Mouse (Mus musculus): ENCODE measurements around the gene Srr. TPM values are rescaled to one million over a fixed set of nuclear protein-coding genes. Genes with fewer than 3 reads are reported as not detected.
A peak's percentile ranks its signal among the peaks of the same experiment; 100 is the strongest.

Srr gene
- polyA plus RNA-seq, 1 experiment, result 0.08 TPM

- Histone ChIP-seq H3K36me3 (ENCODE audit: control insufficient read depth) (peaks cover 24% of the 10 kb centered on the region), H3K27me3 (ENCODE audit: control insufficient read depth) (no peaks in the 10 kb centered on the region), H3K9me3 (ENCODE audit: control insufficient read depth, low read length) (no peaks in the 10 kb centered on the region), H3K4me3 (replicated peaks) (no peak overlapping the region), H3K4me1 (ENCODE audit: control insufficient read depth) (peaks cover 5% of the 10 kb centered on the region)
- no peak for TF ChIP-seq TAL1 (IDR thresholded peaks at IDR 0.05; ENCODE audit: low read length)
- TF ChIP-seq GATA1 (IDR thresholded peaks at IDR 0.05; ENCODE audit: low read length), result no peak
These were observed 31.9 kb upstream of the Srr start for GRCm38 (mm10) chr11:74957600-74957999.

- H3K36me3 ChIP-seq (ENCODE audit: control insufficient read depth), result peaks cover 27% of the 10 kb centered on the region
- H3K9me3 ChIP-seq (ENCODE audit: control insufficient read depth, low read length), result no peaks in the 10 kb centered on the region
- TF ChIP-seq GATA1 (IDR thresholded peaks at IDR 0.05; ENCODE audit: low read length) (no peak), TAL1 (IDR thresholded peaks at IDR 0.05; ENCODE audit: low read length) (no peak)
- H3K27me3 ChIP-seq (ENCODE audit: control insufficient read depth), result no peaks in the 10 kb centered on the region
- no peak overlapping the region for H3K4me3 ChIP-seq (replicated peaks)
- peaks cover 5% of the 10 kb centered on the region for H3K4me1 ChIP-seq (ENCODE audit: control insufficient read depth)
These were observed 30.3 kb upstream of the Srr start for GRCm38 (mm10) chr11:74956006-74956405.

- TF ChIP-seq TAL1 (IDR thresholded peaks at IDR 0.05; ENCODE audit: low read length) (no peak), GATA1 (IDR thresholded peaks at IDR 0.05; ENCODE audit: low read length) (no peak)
- Histone ChIP-seq H3K27me3 (ENCODE audit: control insufficient read depth) (no peaks in the 10 kb centered on the region), H3K9me3 (ENCODE audit: control insufficient read depth, low read length) (no peaks in the 10 kb centered on the region), H3K4me3 (replicated peaks) (no peak overlapping the region), H3K36me3 (ENCODE audit: control insufficient read depth) (peaks cover 31% of the 10 kb centered on the region), H3K4me1 (ENCODE audit: control insufficient read depth) (peaks cover 5% of the 10 kb centered on the region)
These were observed 29.2 kb upstream of the Srr start for GRCm38 (mm10) chr11:74954901-74955300.

GRCm38 (mm10) chr11:74946348-74946747 lies 20.6 kb upstream of the Srr start:
- no peaks in the 10 kb centered on the region for H3K9me3 ChIP-seq (ENCODE audit: control insufficient read depth, low read length)
- no peaks in the 10 kb centered on the region for H3K27me3 ChIP-seq (ENCODE audit: control insufficient read depth)
- peaks cover 56% of the 10 kb centered on the region for H3K36me3 ChIP-seq (ENCODE audit: control insufficient read depth)
- H3K4me1 ChIP-seq (ENCODE audit: control insufficient read depth), result no peaks in the 10 kb centered on the region
- TF ChIP-seq TAL1 (IDR thresholded peaks at IDR 0.05; ENCODE audit: low read length) (no peak), GATA1 (IDR thresholded peaks at IDR 0.05; ENCODE audit: low read length) (no peak)
- no peak overlapping the region for H3K4me3 ChIP-seq (replicated peaks)

GRCm38 (mm10) chr11:74930391-74930790 lies 4.6 kb upstream of the Srr start:
- Histone ChIP-seq H3K4me1 (ENCODE audit: control insufficient read depth) (peaks cover 31% of the 10 kb centered on the region), H3K27me3 (ENCODE audit: control insufficient read depth) (no peaks in the 10 kb centered on the region), H3K4me3 (replicated peaks) (no peak overlapping the region), H3K9me3 (ENCODE audit: control insufficient read depth, low read length) (no peaks in the 10 kb centered on the region), H3K36me3 (ENCODE audit: control insufficient read depth) (peaks cover 59% of the 10 kb centered on the region)
- no peak for TF ChIP-seq TAL1 (IDR thresholded peaks at IDR 0.05; ENCODE audit: low read length)
- TF ChIP-seq GATA1 (IDR thresholded peaks at IDR 0.05; ENCODE audit: low read length), result no peak

GRCm38 (mm10) chr11:74929111-74929510 lies 3.4 kb upstream of the Srr start:
- H3K4me3 ChIP-seq (replicated peaks), result no peak overlapping the region
- no peaks in the 10 kb centered on the region for H3K9me3 ChIP-seq (ENCODE audit: control insufficient read depth, low read length)
- TF ChIP-seq GATA1 (IDR thresholded peaks at IDR 0.05; ENCODE audit: low read length), result no peak
- TF ChIP-seq TAL1 (IDR thresholded peaks at IDR 0.05; ENCODE audit: low read length), result no peak
- H3K36me3 ChIP-seq (ENCODE audit: control insufficient read depth), result peaks cover 46% of the 10 kb centered on the region
- peaks cover 41% of the 10 kb centered on the region for H3K4me1 ChIP-seq (ENCODE audit: control insufficient read depth)
- no peaks in the 10 kb centered on the region for H3K27me3 ChIP-seq (ENCODE audit: control insufficient read depth)

- Histone ChIP-seq H3K4me3 (replicated peaks) (peak overlapping the region; percentile 97), H3K36me3 (ENCODE audit: control insufficient read depth) (peaks cover 28% of the 10 kb centered on the region), H3K27me3 (ENCODE audit: control insufficient read depth) (no peaks in the 10 kb centered on the region), H3K9me3 (ENCODE audit: control insufficient read depth, low read length) (no peaks in the 10 kb centered on the region), H3K4me1 (ENCODE audit: control insufficient read depth) (peaks cover 45% of the 10 kb centered on the region)
- TF ChIP-seq TAL1 (IDR thresholded peaks at IDR 0.05; ENCODE audit: low read length) (no peak), GATA1 (IDR thresholded peaks at IDR 0.05; ENCODE audit: low read length) (no peak)
These were observed 1.5 kb upstream of the Srr start for GRCm38 (mm10) chr11:74927236-74927725.

GRCm38 (mm10) chr11:74926388-74927005 lies 749 bp upstream of the Srr start:
- no peaks in the 10 kb centered on the region for H3K9me3 ChIP-seq (ENCODE audit: control insufficient read depth, low read length)
- peak overlapping the region; percentile 97 for H3K4me3 ChIP-seq (replicated peaks)
- H3K36me3 ChIP-seq (ENCODE audit: control insufficient read depth), result peaks cover 22% of the 10 kb centered on the region
- no peak for TF ChIP-seq GATA1 (IDR thresholded peaks at IDR 0.05; ENCODE audit: low read length)
- no peak for TF ChIP-seq TAL1 (IDR thresholded peaks at IDR 0.05; ENCODE audit: low read length)
- H3K4me1 ChIP-seq (ENCODE audit: control insufficient read depth), result peaks cover 44% of the 10 kb centered on the region
- no peaks in the 10 kb centered on the region for H3K27me3 ChIP-seq (ENCODE audit: control insufficient read depth)

GRCm38 (mm10) chr11:74924149-74924548 lies 1.6 kb downstream of the Srr start:
- Histone ChIP-seq H3K4me3 (replicated peaks) (no peak overlapping the region), H3K4me1 (ENCODE audit: control insufficient read depth) (peaks cover 31% of the 10 kb centered on the region)

More at GRCm38 (mm10) chr11:74924149-74924548, 1.6 kb downstream of the Srr start:
- no peaks in the 10 kb centered on the region for H3K9me3 ChIP-seq (ENCODE audit: control insufficient read depth, low read length)
- H3K27me3 ChIP-seq (ENCODE audit: control insufficient read depth), result no peaks in the 10 kb centered on the region
- no peak for TF ChIP-seq TAL1 (IDR thresholded peaks at IDR 0.05; ENCODE audit: low read length)
- TF ChIP-seq GATA1 (IDR thresholded peaks at IDR 0.05; ENCODE audit: low read length), result no peak
- peaks cover 11% of the 10 kb centered on the region for H3K36me3 ChIP-seq (ENCODE audit: control insufficient read depth)
